Mouse (Mus musculus) neural tube, embryonic 13.5 days (tissue): ENCODE measurements at regions not wholly inside any gene's neighbourhood (a gene's known extent, or its start where the extent isn't known, plus 50 kb on each side); places are given as distances from the start of the nearest gene placed in this dataset.

Experiments used
- ATAC-seq: fragments of 200-750 bp; cut with Nextera tagmentation; 2 replicates; pipeline ENCODE4 v1.8.0; 2017; ENCODE audit warnings: low read depth, mild to moderate bottlenecking, moderate TSS enrichment, moderate library complexity
- H3K27ac ChIP-seq: fragments of 300-500 bp; sonication (generic); replicated peaks from 2 replicates; pipeline ENCODE4 v1.5.1; 2015; ENCODE audit warnings: moderate library complexity, mild to moderate bottlenecking, inconsistent platforms
- H3K27me3 ChIP-seq: fragments of 300-500 bp; sonication (generic); 2 replicates; pipeline ENCODE4 v1.6.1; 2015; ENCODE audit warnings: mild to moderate bottlenecking, inconsistent platforms
- H3K36me3 ChIP-seq: fragments of 300-500 bp; sonication (generic); 2 replicates; pipeline ENCODE4 v1.6.1; 2015; ENCODE audit warnings: mild to moderate bottlenecking, inconsistent platforms
- H3K4me1 ChIP-seq: fragments of 300-500 bp; sonication (generic); replicated peaks from 2 replicates; pipeline ENCODE4 v1.6.1; 2015; ENCODE audit warnings: inconsistent platforms
- H3K4me2 ChIP-seq: fragments of 300-500 bp; sonication (generic); 2 replicates; pipeline ENCODE4 v1.6.1; 2015; ENCODE audit warnings: inconsistent platforms, mild to moderate bottlenecking, moderate library complexity
- H3K4me3 ChIP-seq: fragments of 300-500 bp; sonication (generic); 2 replicates; pipeline ENCODE4 v1.5.1; 2015; ENCODE audit warnings: mild to moderate bottlenecking, inconsistent platforms
- H3K9ac ChIP-seq: fragments of 300-500 bp; sonication (generic); 2 replicates; pipeline ENCODE4 v1.6.1; 2015; ENCODE audit warnings: moderate library complexity, mild to moderate bottlenecking, inconsistent platforms
- H3K9me3 ChIP-seq: fragments of 300-500 bp; sonication (generic); 2 replicates; pipeline ENCODE4 v1.6.1; 2016; ENCODE audit warnings: inconsistent platforms
- WGBS: fragments of 180-500 bp; shearing (Covaris S2); methylation state at CpG from one replicate; pipeline ENCODE4 v1.1.7; 2015; 5-methylcytosine and 5-hydroxymethylcytosine counted together

DNA sequence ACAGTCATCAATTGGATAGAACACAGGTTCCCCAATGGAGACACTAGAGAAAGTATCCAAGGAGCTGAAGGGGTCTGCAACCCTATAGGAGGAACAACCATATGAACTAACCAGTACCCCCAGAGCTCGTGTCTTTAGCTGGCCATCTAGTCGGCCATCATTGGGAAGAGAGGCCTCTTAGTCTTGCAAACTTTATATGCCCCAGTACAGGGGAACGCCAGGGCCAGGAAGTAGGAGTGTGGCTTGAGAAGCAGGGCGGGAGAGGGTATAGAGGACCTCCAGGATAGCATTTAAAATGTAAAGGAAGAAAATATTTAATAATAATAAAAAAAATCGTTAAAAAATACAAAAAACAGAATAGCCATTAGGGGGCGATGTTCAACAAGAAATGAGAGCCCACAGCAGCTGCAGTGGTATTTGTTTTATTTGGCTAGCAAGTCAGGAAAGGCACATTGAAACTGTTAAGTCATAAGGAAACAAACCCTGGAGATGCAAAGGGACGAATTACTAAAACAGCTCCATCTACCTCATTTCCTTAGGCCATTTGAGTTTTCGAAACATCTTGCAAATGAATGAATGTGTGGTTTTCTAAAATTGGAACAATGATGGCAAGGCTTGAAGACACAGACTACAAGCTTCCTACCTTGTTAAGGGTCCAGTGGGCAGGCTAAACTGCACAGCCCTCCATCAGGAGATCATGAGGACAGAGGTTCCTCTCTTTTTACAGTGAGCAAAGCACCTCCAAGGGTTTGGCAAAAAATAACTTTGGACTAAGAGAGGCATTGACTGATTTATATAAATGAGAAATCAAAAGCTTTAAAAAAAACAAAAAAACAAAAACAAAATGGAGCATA lies 350.7 kb upstream of the Rasa1 start:
- Histone ChIP-seq H3K27me3 (no peaks in the 10 kb centered on the region), H3K4me1 (no peaks in the 10 kb centered on the region), H3K4me2 (no peak overlapping the region), H3K4me3 (no peak overlapping the region), H3K27ac (no peak overlapping the region), H3K36me3 (no peaks in the 10 kb centered on the region), H3K9me3 (no peaks in the 10 kb centered on the region), H3K9ac (no peak overlapping the region)
- ATAC-seq = peak; percentile 65
- 29% methylated on average over 8 of the region's 8 CpGs for WGBS

DNA sequence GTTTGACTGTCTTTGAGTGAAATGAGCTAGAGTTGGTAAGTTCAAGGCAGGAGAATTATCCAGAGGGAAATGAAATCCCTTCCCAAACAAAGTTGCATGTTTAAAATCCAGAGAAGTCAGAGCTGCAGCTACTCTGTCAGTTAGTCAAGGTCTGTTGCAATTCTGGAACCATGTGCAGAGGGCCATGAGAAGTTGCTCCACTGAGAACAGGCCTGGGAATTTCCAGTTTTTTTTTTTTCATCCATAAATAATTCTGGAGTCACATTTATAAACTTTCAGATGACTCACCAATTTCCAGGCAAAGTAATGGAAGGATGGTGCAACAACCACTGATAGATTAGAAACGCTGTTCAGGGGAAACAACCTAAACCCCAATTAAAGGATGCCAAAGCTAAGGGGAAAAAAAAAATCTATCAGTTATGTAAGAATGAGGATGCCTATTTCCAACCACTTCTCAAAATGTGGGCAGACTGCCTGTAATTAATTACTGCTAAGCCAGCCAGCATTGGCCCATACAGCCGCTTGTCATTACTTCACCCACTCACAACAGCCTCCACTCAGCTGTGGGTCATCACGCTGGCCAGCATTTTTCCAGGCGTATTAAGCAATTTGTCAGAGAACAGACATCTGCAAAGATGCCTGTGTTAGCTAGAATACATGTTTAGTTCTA lies 340.7 kb upstream of the Rasa1 start:
- no peaks in the 10 kb centered on the region for H3K9me3 ChIP-seq
- no peak overlapping the region for H3K27ac ChIP-seq
- 86% methylated on average over 4 of the region's 4 CpGs for WGBS
- no peak overlapping the region for H3K9ac ChIP-seq
- no peaks in the 10 kb centered on the region for H3K36me3 ChIP-seq
- H3K4me1 ChIP-seq = no peaks in the 10 kb centered on the region
- H3K4me3 ChIP-seq = no peak overlapping the region
- H3K27me3 ChIP-seq = no peaks in the 10 kb centered on the region
- H3K4me2 ChIP-seq = no peak overlapping the region
- no peak for ATAC-seq
